Mouse (Mus musculus) stomach, postnatal 0 days (tissue): ENCODE results near the gene Tut7.

Experiments used
- CTCF ChIP-seq: IDR thresholded peaks from 2 replicates; pipeline ENCODE4 v1.5.1; 2016; ENCODE audit warnings: antibody characterized with exemption, low read depth, mild to moderate bottlenecking, moderate library complexity
- EP300 ChIP-seq: optimal IDR thresholded peaks from 2 replicates; pipeline ENCODE3; 2016; ENCODE audit warnings: antibody characterized with exemption

- TF ChIP-seq CTCF: no peak
- TF ChIP-seq EP300: no peak
Measured at GRCm38 (mm10) chr13:59766786-59767515, 56.0 kb downstream of the Tut7 start.
